Mouse (Mus musculus): ENCODE data around the gene Per1.

The Per1 gene

DNA sequence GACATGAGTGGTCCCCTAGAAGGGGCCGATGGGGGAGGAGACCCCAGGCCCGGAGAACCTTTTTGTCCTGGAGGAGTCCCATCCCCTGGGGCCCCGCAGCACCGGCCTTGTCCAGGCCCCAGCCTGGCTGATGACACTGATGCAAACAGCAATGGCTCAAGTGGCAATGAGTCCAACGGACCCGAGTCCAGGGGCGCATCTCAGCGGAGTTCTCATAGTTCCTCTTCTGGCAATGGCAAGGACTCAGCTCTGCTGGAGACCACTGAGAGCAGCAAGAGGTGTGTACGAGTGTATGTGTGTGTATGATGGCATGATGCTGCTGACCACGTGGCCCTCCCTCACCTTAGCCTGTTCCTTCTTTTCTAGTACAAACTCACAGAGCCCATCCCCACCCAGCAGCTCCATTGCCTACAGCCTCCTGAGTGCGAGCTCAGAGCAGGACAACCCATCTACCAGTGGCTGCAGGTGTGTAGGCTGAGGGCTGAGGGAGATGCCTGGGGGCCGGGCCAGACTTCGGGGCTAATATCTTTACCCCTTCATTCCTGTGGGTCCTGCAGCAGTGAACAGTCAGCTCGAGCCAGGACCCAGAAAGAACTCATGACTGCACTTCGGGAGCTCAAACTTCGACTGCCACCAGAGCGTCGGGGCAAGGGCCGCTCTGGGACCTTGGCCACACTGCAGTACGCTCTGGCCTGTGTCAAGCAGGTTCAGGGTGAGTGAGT lies 5.8 kb downstream of the Per1 start:
- DNase-seq: no peak

DNA sequence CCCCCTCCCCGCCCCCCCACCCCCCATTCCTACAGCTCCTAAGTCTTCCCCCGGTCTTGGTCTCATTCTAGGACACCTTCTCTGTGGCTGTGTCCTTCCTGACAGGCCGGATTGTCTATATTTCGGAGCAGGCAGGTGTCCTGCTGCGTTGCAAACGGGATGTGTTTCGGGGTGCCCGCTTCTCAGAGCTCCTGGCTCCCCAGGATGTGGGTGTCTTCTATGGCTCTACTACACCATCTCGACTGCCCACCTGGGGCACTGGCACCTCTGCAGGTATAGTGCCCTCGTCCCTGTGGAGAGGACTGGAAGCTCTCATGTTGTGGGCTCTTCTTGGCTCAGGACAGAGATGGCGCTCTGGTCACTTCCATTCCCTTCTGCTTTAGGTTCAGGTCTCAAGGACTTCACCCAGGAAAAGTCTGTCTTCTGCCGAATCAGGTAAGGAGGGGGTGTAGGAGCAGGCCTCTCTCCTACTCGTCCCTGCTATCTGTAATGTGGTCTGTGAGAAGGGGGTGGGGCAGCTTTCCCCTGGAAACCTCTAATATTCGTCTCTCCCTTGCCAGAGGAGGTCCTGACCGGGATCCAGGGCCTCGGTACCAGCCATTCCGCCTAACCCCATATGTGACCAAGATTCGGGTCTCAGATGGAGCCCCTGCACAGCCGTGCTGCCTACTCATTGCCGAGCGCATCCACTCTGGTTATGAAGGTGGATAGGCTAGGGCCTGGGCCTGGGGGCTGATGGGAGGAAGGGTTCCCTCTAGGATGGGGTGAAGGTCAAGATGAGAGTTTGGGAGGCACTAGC lies 6.8 kb downstream of the Per1 start:
- no peak for DNase-seq

DNA sequence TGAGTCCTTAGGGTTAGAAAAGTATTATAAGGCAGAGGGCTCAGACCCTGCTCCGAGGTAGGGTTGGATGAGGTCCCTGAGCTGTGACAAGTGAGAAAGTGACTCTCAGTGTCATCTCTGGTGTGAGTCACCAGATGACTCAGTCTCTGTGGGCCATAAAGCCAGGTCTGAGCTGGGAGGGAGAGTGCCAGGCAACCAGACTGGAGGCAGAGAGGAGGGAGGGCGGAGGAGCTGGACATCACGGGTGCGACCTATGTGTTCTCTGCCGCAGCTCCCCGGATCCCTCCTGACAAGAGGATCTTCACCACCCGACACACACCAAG lies 7.3 kb downstream of the Per1 start:
- DNase-seq: no peak

DNA sequence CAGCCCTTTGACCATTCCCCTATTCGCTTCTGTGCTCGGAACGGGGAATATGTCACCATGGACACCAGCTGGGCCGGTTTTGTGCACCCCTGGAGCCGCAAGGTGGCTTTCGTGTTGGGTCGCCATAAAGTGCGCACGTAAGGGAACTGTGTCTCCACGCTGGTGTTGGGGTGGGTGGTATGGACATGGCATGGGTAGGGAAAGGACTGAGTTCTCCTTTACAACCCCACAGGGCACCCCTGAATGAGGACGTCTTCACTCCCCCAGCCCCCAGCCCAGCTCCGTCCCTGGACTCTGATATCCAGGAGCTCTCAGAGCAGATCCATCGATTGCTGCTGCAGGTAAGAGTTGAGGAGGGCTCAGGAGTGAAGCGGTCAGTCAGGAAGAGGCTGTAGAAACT lies 8.1 kb downstream of the Per1 start:
- DNase-seq: no peak

DNA sequence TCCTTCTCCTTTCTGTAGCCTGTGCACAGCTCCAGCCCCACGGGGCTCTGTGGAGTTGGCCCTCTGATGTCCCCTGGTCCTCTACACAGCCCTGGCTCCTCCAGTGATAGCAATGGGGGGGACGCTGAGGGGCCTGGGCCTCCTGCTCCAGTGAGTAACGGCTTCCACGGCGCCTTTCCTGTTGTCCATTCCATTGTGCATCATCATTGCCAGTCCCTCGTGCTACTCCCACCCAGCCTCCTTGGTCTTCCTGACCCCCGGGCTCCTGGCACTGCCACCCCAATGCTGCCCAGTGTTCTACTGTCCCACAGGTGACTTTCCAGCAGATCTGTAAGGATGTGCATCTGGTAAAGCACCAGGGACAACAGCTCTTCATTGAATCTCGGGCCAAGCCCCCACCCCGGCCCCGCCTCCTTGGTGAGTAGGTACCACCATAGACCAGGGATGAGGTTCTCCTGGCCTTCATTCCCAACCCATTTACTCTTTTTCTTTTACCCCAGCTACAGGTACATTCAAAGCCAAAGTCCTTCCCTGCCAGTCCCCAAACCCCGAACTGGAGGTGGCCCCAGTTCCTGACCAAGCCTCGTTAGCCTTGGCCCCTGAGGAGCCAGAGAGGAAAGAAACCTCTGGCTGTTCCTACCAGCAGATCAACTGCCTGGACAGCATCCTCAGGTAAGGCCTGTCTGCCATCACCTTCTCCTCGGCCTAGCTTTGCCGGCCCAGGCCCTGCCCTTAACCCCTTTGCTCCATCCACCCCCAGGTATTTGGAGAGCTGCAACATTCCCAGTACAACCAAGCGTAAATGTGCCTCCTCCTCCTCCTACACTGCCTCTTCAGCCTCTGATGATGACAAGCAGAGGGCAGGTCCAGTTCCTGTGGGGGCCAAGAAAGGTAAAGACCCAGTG lies 8.8 kb downstream of the Per1 start:
- no peak for DNase-seq

DNA sequence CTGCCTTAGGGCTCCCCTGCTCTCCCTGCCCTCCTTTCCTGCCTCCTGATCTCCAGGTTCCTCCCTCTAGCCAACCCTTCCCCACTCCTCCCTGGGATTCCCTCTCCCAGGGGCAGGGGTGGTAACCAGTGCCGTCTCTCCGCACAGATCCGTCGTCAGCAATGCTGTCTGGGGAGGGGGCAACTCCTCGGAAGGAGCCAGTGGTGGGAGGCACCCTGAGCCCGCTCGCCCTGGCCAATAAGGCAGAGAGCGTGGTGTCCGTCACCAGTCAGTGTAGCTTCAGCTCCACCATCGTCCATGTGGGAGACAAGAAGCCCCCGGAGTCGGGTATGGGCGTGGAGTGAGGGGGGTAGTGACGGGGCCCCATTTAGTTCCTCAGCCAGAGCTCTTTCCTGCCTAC lies 9.5 kb downstream of the Per1 start:
- DNase-seq: no peak

DNA sequence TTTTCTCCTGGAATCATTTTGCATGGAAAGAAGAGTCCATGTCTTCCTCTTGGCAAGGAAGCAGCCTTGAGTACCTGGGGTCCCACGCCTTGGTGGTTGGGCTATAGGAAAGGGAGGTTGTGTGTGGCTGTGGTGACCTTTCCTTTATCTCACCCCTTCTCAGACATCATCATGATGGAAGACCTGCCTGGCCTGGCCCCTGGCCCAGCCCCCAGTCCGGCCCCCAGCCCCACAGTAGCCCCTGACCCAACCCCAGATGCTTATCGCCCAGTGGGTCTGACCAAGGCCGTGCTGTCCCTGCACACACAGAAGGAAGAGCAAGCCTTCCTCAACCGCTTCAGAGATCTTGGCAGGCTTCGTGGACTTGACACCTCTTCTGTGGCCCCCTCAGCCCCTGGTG lies 10.2 kb downstream of the Per1 start:
- peak in 1 of 2 experiments; percentile 4 for DNase-seq

DNA sequence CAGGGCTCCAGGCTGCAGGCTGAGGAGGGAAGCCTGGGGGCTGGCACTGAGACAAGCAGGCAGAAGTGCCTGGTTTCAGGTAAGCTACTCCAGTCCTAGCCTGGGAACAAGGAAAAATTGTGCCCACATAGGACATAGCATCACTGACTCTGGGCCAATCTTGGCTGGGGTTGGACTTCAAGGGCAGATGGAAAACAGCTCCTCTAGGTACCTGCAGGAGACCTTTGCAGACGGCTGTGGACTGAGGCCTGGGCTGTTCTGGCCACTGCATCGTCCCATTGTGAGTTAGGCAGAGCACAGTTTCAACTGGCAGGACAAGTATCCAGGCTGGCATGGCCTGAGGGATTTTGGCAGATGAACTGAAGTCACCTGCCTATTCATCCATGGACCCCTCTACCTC lies 10.8 kb downstream of the Per1 start:
- no peak for DNase-seq

DNA sequence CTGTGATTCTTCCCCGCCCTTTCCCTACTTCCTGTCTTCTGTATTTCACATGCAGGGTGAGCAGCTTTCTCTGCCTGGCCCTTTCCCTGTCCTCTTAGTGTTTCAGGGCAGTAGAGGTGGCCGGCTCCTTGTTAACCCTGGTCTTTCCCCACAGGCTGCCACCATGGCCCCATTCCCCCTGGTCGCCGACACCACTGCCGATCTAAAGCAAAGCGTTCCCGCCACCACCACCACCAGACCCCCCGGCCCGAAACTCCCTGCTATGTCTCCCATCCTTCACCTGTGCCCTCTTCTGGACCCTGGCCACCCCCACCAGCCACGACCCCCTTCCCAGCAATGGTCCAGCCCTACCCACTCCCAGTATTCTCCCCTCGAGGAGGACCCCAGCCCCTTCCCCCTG lies 11.3 kb downstream of the Per1 start:
- DNase-seq: no peak

DNA sequence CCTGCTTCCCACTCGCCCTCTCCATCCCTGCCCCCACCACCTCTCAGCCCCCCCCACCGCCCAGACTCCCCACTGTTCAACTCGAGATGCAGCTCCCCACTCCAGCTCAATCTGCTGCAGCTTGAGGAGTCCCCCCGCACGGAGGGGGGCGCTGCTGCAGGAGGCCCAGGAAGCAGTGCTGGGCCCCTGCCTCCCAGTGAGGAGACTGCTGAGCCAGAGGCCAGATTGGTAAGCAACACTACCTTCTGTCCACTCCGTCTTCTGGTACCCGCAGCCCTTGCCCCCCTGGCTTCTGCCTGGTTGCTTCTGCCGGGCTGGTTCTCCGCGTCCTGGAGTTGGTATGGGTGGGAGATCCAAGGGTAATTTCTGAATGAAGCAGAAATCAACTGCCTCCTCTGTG lies 11.8 kb downstream of the Per1 start:
- no peak for DNase-seq

DNA sequence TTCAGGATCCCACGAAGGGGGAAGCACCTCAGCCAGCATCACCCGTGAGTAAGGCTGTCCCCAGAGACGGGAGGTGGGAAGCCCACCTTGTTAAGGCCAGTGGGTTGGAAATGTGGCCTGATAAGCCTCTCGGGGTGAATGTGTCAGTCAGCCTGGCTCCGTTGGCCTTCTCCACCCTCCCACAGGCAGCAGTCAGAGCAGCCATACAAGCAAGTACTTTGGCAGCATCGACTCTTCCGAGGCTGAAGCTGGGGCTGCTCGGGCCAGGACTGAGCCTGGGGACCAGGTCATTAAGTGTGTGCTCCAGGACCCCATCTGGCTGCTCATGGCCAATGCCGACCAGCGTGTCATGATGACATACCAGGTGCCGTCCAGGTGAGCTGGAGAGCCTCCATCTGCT lies 12.7 kb downstream of the Per1 start:
- no peak for DNase-seq

DNA sequence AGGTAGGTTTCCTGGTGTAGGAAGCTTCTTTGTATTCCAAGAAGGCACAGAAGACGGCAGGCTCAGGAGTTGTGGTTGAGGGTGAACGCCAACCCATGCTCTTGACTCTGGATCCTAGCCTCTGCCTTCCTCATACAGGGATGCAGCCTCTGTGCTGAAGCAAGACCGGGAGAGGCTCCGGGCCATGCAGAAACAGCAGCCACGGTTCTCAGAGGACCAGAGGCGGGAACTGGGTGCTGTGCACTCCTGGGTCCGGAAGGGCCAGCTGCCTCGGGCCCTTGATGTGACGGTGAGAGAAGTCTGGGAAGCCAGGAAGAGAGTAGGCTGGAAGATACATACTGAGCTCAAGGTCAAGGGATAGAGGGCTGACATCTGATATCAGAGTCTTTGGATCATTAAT lies 13.2 kb downstream of the Per1 start:
- no peak for DNase-seq

DNA sequence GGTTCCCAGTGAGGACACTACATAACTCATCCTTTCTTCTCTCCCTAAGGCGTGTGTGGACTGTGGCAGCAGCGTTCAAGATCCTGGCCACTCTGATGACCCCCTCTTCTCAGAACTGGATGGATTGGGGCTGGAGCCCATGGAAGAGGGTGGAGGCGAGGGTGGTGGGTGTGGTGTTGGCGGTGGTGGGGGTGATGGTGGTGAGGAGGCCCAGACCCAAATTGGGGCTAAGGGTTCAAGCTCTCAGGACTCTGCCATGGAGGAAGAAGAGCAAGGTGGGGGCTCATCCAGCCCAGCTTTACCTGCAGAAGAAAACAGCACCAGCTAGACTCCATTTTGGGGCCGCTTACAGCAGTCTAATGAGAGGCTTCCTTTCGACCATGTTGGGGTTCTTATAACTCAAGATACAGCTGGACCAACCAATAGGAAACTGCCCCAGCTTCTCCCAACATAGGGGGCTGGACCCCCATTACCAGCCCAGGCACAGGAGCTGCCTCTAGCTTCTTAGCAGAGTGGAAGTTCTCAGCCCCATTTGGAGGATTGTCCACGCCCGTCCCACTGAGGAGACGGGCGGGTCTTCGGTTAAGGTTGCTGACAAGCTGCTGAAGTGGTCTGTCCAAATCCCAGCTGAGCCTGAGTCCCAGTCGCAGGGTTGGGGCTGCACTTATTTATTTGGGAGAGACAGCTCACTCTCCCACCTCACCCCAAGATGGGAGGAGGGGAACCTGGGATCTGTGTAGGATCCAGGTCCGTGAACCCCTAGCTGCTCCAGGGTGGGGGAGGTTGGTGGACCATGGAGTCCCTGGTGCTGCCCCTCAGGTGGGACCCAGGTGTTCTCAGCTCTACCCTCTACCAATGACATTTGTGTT lies 14.2 kb downstream of the Per1 start:
- DNase-seq: no peak

DNA sequence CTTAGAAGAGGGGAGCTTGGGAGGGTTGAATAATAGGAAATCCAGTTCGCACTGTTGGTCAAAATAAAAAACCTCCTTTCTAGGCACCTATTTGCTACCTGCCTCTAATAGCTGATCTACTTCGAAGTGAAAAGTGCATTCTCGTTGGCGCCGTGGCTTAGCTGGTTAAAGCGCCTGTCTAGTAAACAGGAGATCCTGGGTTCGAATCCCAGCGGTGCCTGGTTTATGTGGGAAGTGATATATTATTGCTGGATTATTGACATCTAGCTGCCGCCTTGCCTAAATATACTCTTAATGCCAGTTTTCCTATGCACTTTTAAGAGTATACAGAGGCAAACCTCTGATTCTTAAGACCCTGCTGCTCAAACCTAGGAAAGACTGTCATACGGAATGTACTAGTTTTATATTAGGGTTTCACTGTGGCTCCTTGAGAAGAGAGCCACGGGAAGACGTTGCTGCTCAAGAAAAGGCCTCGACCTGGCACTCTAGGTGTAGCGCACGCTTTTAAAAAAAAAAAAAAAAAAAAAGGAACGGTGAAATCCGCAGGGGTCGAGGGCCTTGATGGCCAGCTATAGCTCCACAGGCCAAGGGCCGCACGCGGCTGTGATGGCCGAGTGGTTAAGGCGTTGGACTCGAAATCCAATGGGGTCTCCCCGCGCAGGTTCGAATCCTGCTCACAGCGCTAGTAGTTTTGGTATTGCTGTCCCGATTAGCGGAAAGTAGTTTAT lies 15.5 kb downstream of the Per1 start:
- peak; percentile 81 to 92 for DNase-seq

DNA sequence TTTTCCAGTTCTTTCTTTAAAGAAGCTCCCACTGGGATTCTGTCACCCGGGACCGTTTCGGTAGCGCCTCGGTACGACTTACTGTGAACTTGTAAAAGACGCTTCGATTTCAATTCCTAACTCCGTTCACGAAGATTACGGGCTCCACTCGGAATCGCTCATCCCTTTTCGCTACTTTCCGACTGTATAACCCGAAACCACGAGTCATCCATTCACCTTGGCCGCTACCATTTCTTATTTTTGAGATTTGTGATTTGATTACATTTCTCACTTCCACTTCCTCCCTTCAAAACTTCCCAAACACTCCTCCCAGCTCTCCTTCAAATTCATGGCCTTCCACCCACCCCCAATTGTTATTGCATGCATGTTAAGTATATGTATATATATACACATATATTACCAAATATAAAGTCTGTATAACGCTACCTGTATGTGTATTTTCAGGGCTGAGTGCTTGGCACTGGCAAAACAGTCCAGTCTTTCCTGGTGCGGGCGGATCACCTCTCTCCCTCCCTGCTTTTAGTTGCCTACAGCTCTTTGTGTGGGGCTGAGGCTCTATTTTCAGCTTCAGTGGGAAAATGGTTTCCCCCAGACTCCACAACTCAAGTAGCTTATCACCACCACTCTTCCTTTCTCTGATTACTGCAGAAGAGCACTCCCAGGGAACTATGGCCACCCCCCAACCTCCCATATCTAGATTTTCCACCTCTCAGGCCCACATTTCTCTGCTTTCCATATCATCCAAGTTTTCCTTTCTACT lies 16.2 kb downstream of the Per1 start:
- DNase-seq: no peak

DNA sequence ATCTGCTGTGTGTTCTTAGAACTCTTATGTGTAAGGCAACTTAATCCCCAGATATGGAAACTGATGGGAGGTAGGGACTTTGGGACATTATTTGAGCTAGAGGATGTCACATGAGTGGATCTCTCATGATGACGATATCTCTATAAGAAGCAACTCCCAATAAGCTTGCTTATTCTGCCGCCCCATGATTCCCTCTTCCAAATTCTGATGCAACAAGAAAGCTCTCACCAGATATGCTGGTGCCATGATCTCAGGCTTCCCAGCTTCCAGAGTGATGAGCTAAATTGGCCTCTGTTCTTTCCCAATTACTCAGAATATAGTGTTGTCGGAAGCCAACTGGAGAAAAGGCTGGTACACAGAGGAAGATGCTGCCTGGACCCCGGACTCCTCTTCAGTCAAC lies 16.8 kb downstream of the Per1 start:
- DNase-seq: no peak

DNA sequence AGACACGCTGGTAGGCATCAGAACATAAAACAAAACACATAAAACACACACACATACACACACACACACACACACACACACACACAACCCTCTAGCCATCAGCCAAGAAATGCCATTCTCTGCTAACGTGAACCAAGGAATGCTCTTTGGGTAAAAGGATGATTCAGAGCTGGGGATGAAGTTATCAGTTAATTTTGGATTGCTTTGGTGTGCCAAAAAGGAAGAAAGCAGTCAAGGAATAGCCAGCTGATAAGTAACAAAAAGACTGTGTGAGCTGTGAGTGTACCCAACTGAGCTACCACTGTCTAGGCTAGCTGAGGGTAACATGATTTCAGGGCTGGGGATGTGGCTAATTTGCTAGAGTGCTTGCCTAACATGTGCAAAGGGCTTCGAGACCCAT lies 19.0 kb downstream of the Per1 start:
- DNase-seq: no peak

DNA sequence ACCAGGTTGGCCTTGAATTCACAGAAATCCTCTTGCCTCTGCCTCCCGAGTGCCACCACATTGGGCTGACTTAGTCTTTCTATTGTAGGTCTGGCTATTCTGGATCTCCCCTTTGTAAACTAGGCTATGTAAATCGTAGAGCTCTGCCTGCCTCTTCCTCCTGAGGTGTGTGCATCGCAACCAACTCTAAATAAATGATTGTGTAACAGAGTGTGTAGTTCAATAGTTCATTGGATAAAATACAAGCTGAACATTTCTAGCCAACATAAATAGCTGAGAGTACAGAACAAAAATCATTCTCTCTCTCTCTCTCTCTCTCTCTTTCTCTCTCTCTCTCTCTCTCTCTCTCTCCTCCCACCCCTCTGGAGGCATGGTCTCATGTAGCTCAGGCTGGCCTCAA lies 19.6 kb downstream of the Per1 start:
- DNase-seq: no peak

DNA sequence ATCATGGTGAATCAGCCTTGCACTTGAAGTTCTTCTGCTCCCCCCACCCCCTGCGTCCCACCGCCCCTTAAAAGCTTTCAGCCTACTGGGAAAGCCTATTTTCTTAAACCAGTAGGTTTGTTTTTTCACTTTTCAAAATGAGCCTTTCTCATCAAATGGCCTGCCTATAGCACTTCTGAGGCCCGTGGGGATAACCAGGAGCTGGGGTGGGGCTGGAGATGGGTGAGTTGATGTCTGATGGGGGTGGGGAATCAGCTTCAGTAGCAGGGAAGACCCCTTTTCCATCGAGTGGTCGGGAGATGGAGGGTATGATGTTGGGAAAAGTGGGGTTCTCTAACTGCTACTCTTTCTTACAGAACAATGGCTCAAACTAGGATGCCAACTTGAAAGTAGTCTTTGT lies 21.8 kb downstream of the Per1 start:
- no peak for DNase-seq

DNA sequence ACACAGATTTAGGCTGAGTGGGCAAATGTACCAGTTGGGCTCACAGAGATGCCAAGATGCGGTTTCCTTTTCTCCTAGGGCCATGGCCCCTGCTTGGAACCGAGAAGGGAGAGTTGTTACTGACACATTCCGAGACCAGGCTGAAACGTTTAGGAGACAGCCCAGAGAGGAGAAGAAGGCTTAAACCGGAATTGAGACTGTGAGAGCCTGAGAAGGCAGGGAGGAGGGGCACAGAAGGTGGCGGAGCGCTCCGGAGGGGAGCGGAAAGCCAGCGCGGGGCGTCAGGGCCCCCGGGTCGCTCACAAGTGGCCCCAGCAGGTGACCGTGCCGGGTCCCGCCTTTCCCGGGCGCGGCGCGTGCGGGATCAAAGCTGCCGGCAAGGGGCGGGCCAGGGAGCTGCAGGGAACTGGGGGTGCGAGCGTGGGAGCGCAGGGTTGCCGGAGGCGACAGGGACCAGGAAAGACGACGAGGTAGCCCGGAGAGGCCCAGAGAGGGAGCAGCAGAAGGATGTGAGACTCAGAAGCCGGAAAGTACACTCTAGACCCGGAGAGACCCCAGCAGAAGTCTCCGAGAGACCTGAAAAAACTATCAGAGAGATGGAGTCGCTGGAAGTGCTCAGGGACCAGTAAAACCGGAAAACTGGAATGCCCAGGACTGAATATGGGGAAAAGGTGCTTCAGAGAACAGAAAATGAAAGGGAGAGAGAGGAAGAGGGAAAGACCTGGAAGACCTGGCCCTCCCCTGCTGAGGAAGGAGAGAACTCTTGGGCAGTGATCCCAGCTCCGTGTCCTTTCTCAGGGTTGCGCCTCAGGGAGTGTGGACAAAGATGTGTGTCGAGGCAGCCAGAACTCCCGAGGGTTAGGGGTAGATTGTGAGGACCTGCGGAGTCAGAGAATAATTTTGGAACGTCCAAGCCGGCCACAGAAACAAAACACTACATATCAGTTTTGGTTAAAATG lies 23.0 kb downstream of the Per1 start:
- DNase-seq: peak; percentile 55 to 71
